Mouse (Mus musculus): ENCODE data around the gene Isca1.

GRCm38 (mm10) chr13:59741096-59741495 lies 28.5 kb downstream of the Isca1 start:
- TF ChIP-seq POLR2A (IDR thresholded peaks at IDR 0.05; ENCODE audit: borderline replicate concordance, control insufficient read depth, low read depth, low read length), result no peak
- TF ChIP-seq CTCF (IDR thresholded peaks at IDR 0.05; ENCODE audit: control insufficient read depth, insufficient read depth, low read length), result no peak
